Mouse (Mus musculus) G1E (cell line): ENCODE measurements at regions not wholly inside any gene's neighbourhood (a gene's known extent, or its start where the extent isn't known, plus 50 kb on each side); places are given as distances from the start of the nearest gene placed in this dataset.

Source experiments
- ATAC-seq: 2 replicates; pipeline ENCODE4 v1.8.0; 2016; ENCODE audit warnings: mild to moderate bottlenecking; ENCODE audit not compliant: insufficient number of reproducible peaks, poor library complexity, low FRiP score, severe bottlenecking; ENCODE audit errors: extremely low read depth
- DNase-seq: peaks from one replicate; pipeline ENCODE4 v3.0.0; 2012; ENCODE audit warnings: low spot score
- H3K27me3 ChIP-seq: 2 replicates; pipeline ENCODE4 v1.6.1; 2012; ENCODE audit warnings: mild to moderate bottlenecking, low read length, inconsistent platforms; ENCODE audit not compliant: insufficient read depth
- H3K36me3 ChIP-seq: replicated peaks from 2 replicates; pipeline ENCODE3; 2012; ENCODE audit warnings: mild to moderate bottlenecking, inconsistent platforms
- H3K4me1 ChIP-seq: 2 replicates; pipeline ENCODE4 v1.6.1; 2012; ENCODE audit warnings: low read depth, low read length, inconsistent platforms, mixed read lengths; ENCODE audit not compliant: insufficient read depth
- H3K4me3 ChIP-seq: 2 replicates; pipeline ENCODE4 v1.5.1; 2012; ENCODE audit warnings: low read depth, mild to moderate bottlenecking, inconsistent platforms, low read length, moderate library complexity, mixed read lengths
- H3K9me3 ChIP-seq: replicated peaks from 2 replicates; pipeline ENCODE4 v1.6.1; 2012; ENCODE audit warnings: inconsistent platforms
- CTCF ChIP-seq: IDR thresholded peaks from 2 replicates; pipeline ENCODE4 v1.5.1; 2012; ENCODE audit warnings: low read depth, low read length, inconsistent platforms, mixed read lengths
- GATA1 ChIP-seq: IDR thresholded peaks from 2 replicates; pipeline ENCODE4 v1.6.1; 2012; ENCODE audit warnings: borderline replicate concordance, low read length, inconsistent platforms, mixed read lengths
- GATA2 ChIP-seq: IDR thresholded peaks from 2 replicates; pipeline ENCODE4 v1.6.1; 2012; ENCODE audit warnings: low read depth, low read length, inconsistent platforms, borderline replicate concordance
- POLR2AphosphoS5 ChIP-seq: IDR thresholded peaks from 2 replicates; pipeline ENCODE4 v1.6.1; 2012; ENCODE audit warnings: low read depth, low read length, inconsistent platforms; ENCODE audit not compliant: insufficient replicate concordance
- TAL1 ChIP-seq: conservative IDR thresholded peaks from 2 replicates; pipeline ENCODE4 v1.6.1; 2012; ENCODE audit warnings: low read depth, low read length, inconsistent platforms, mixed read lengths

DNA sequence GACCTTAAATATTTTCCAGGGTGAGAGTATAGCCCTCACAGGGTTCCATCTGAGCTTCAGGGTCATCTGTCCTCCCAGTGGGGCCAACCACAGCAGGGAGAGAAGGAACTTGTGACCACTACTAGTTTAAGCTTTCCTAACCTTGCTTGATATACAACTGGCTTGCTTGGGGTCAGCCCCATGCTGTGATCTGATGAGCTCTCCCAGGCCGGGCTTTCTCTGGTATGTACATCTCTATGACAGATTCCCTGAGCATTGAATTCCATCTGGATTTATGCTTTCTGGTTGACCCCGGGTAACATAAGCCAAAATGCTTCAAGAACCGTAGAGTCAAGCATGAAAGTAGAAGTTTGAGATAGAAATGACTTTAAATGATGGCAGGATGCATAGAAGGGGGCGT, 352.1 kb downstream of the Rps24 start:
- ATAC-seq (no peak), DNase-seq (no peak)
- Histone ChIP-seq H3K4me1 (no peaks in the 10 kb centered on the region), H3K4me3 (no peak overlapping the region), H3K27me3 (no peaks in the 10 kb centered on the region), H3K36me3 (no peaks in the 10 kb centered on the region), H3K9me3 (peaks cover 47% of the 10 kb centered on the region)
- TF ChIP-seq GATA2 (no peak), TAL1 (no peak), POLR2AphosphoS5 (no peak), GATA1 (no peak), CTCF (no peak)

DNA sequence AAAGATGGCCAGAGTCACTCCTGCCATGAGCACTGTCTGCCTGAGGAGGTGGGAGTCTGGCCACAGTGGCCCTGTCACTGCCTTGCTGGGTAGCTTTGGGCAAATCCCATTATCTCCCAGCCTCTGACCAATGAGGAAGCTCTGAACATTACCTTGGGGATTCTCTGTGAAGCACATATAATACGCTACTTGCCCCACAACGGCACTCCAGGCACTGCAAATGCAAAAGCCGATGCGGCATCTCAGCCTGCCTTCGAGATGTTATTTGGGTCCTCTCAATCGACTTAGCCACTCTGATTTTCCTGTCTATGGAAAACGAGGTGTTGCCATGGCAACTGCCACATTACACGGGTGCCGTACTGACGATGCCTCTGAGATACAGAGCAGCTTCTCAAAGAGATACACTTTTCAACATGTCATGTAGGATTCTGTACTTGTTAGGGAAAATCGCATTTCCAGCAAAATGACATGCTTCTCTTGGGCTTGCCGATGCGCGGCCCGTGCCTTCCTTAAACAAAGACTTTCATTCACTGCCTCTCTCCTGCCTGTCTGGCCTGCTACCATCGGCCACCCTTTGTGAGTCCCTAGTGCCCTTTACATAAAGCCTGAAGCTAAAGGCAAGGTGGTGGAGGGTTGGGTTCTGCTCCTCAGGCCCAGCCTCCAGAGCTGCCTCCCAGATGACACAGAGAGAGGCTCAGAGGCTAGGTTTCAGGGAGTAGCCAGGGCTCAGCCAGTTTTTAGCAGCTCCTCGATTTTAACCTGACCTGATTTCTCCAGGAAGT, 355.0 kb downstream of the Rps24 start:
- ATAC-seq (no peak), DNase-seq (no peak)
- no peaks in the 10 kb centered on the region for H3K36me3 ChIP-seq
- TF ChIP-seq POLR2AphosphoS5 (no peak), TAL1 (no peak), CTCF (no peak), GATA1 (no peak), GATA2 (no peak)
- H3K27me3 ChIP-seq: no peaks in the 10 kb centered on the region
- H3K9me3 ChIP-seq: peaks cover 53% of the 10 kb centered on the region
- no peak overlapping the region for H3K4me3 ChIP-seq
- no peaks in the 10 kb centered on the region for H3K4me1 ChIP-seq

DNA sequence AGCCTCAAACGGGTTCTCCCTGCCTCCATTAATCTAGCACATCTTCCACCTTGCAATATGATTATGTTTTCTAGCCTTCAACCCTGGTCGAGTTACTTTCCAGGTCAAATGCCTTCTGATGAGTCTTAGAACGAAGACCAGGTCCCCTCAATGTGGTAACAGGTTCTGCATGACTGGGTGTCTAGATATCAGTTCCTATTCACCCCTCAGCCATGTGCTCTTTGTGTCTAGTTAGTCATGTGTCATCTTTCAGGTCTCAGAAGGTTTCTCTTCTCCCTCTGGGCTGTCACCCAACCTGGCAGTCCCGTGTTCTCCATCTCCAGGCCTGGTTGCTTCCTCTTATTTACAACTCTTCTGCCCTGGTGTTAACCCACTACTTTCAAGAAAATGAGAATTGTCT, 356.7 kb downstream of the Rps24 start:
- H3K4me3 ChIP-seq: no peak overlapping the region
- no peak for TF ChIP-seq GATA1
- TF ChIP-seq TAL1: no peak
- no peak for TF ChIP-seq GATA2
- H3K27me3 ChIP-seq: no peaks in the 10 kb centered on the region
- no peak for ATAC-seq
- DNase-seq: no peak
- H3K36me3 ChIP-seq: no peaks in the 10 kb centered on the region
- H3K9me3 ChIP-seq: peaks cover 45% of the 10 kb centered on the region
- H3K4me1 ChIP-seq: no peaks in the 10 kb centered on the region

DNA sequence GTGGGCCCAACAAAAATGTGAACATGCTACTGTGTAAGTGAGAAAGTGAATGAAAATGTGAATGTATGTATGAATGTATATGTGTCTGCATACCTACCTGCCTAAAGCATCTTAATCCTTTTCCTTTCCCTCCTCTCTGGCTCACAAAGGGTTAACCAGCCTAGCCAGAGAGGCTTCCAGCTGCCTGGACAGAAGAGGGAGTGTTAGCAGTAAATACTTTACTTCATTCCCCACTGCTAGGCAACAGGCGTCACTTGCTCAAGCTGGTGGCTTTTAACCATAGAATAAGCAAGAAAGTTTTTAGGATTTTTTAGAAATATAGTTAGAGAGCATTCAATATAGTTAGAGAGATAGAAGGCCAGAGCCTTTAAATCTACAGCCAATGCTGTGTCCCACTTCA, 363.6 kb downstream of the Rps24 start:
- TF ChIP-seq TAL1 (no peak), CTCF (no peak), POLR2AphosphoS5 (no peak), GATA1 (no peak), GATA2 (no peak)
- H3K4me3 ChIP-seq: no peak overlapping the region
- no peaks in the 10 kb centered on the region for H3K36me3 ChIP-seq
- ATAC-seq (no peak), DNase-seq (no peak)
- H3K4me1 ChIP-seq: no peaks in the 10 kb centered on the region
- peaks cover 52% of the 10 kb centered on the region for H3K9me3 ChIP-seq
- H3K27me3 ChIP-seq: no peaks in the 10 kb centered on the region

DNA sequence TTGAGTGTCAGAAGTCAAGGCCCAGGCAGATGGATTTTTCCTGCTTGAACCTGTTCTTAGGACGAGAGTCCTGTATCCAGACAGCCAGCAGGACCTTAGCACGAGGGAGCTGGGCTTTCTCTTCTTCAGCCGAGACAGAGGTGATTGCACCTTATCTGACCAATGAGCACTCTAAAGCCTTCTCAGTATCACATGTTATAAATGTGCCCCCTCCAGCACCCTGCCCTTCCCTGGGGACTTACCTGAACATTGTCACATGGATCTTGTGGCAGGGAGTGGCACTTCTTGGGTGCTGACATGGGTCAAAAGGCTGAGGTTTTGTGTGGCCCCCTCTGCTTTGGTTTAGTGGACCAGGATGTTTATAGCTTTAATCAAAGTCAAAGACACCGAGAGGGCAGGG, 367.5 kb downstream of the Rps24 start:
- Histone ChIP-seq H3K4me3 (no peak overlapping the region), H3K9me3 (peaks cover 55% of the 10 kb centered on the region), H3K27me3 (no peaks in the 10 kb centered on the region), H3K4me1 (no peaks in the 10 kb centered on the region), H3K36me3 (no peaks in the 10 kb centered on the region)
- ATAC-seq (no peak), DNase-seq (no peak)
- TF ChIP-seq TAL1 (no peak), GATA1 (no peak), GATA2 (no peak), POLR2AphosphoS5 (no peak), CTCF (no peak)

DNA sequence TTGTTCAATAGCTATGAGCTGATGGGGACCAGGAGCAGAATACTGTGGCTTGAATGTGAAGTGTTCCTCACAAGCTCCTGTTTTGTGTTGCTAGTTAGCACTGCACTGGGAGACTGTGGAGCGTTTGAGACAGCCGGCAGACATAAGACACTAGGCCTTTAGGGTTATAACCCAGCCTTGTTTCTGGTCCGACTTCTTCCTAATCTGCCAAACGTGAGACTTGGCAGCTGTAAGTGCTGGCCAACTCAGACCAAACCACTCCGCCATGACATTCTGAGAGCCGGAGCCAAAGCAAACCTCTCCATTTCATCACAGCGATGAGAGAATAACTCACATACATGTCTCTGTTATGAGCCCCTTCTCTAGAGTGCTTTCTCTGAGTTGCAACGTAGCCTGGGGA, 375.2 kb downstream of the Rps24 start:
- H3K4me3 ChIP-seq: no peak overlapping the region
- H3K27me3 ChIP-seq: no peaks in the 10 kb centered on the region
- DNase-seq (no peak), ATAC-seq (no peak)
- TF ChIP-seq GATA2 (no peak), GATA1 (no peak), TAL1 (no peak), CTCF (no peak), POLR2AphosphoS5 (no peak)
- no peaks in the 10 kb centered on the region for H3K36me3 ChIP-seq
- no peaks in the 10 kb centered on the region for H3K4me1 ChIP-seq
- H3K9me3 ChIP-seq: peaks cover 65% of the 10 kb centered on the region

DNA sequence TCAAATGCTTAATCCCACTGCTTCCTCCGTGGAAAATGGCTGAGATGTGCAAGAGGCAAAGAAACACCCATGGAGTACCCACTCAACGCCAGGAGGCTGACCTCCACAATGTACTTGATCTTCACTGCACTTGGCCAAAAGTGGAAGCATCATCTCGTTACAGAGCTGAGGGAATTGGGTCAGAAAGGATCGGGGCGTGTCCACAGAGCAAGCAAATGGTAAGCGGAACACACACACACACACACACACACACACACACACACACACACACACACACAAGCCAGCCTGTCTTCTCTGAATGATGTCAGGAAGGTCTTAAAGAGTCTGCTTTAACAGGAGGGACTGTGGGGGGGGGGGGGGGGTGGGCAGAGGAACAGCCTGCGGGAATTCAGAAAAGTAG, 375.7 kb downstream of the Rps24 start:
- Histone ChIP-seq H3K4me1 (no peaks in the 10 kb centered on the region), H3K27me3 (no peaks in the 10 kb centered on the region), H3K4me3 (no peak overlapping the region), H3K9me3 (peaks cover 69% of the 10 kb centered on the region), H3K36me3 (no peaks in the 10 kb centered on the region)
- TF ChIP-seq CTCF (no peak), GATA2 (no peak), TAL1 (no peak), POLR2AphosphoS5 (no peak), GATA1 (no peak)
- DNase-seq: no peak
- ATAC-seq: no peak
